Mouse (Mus musculus) T-helper 1 cell (primary cell): ENCODE measurements around the gene Olfr1337.
"Not testable (repeated sequence)": the region's sequence is repeated elsewhere in the genome, so short reads cannot be mapped to it uniquely, and the experiment has no call there.

Experiments used
- in situ Hi-C: fragments of 300-600 bp; cut with MboI, MseI; formaldehyde crosslinking; loops from one replicate; pipeline ENCODE4 v1.15.1; 2025; ENCODE audit warnings: high pct_unique_total_duplicates

Gene Olfr1337

DNA sequence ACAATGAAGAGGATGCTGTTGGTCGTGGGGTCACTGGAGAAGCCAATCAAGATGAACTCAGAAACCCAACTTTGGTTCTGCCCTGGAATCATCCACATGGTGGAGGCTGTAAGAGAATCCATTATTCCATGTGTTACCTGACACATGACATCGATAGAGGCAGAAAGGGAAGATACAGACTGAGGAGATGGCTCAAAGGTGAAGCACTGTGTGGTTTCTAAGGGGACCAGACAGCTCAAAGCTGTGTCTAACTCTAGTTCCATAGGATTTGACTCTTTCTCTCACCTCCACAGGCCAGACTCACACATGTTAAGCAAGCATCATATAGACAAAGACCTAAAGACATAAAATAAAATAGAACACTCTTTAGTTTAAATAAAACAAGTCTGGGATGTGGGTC is at the start of gene Olfr1337:
TSS of gene Olfr1337 (minus strand) at position 101 of the 400 bp plus-strand sequence.
- in situ Hi-C loops: no loop called here

DNA sequence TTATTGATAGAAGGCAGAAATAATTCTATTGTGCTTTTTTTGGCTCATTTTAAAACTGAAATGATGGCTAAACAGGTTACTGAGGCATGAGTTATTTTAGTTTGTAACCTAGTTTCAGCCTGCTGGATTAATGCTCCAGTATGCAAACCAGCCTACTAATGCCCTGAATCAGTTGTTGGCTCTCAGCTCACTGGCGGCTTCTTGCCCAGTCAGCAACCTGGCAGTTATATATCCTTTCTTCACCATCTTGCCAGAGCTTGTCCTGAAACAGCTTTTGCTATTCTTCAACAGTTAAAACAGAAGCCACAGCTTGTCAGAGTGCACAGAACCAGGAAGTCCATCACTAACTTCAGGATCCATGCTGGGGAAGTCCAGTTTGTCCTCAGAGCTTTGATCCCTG is 36.5 kb upstream of the Olfr1337 start:
- in situ Hi-C loops: no loop called here

DNA sequence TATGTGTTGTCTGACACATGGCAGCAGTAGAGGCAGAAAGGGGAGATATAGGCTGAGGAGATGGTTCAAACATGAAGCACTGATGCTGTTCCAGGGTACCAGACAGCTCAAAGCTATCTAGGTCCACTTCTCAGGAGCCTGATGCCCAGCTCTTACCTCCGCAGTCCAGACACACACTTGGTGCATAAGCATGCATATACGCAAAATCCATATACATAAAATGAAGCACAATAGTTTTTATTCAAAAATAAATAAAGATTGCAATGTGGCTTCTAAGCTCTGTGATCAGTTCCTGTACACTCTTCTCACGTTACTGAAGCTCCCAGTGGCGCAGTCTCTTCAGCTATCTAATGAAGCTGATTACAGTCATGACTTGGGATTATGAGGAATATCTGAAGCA is 27.5 kb upstream of the Olfr1337 start, which contains the start of gene Olfr1335:
TSS of gene Olfr1335 (minus strand) at position 101 of the 400 bp plus-strand sequence.
- in situ Hi-C loops: no loop called here

DNA sequence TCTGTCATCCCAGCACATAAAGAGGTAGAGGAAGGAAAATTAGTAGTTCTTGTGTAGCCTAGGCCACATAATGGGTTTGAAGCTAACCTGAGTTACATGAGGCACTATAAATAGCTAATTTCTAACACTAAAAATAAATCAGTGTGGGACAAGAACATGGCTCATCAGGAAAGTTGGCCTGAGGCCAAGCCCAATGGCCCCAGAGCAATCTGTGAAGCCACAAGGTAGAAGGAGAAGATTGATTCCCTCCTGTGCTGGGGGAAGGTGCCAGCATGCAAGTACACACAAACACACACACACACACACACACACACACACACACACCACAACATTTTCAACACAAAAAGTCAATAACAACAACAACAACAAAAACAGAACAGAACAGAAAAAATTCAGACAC is 10.4 kb upstream of the Olfr1337 start:
- in situ Hi-C loops: not testable (repeated sequence)

DNA sequence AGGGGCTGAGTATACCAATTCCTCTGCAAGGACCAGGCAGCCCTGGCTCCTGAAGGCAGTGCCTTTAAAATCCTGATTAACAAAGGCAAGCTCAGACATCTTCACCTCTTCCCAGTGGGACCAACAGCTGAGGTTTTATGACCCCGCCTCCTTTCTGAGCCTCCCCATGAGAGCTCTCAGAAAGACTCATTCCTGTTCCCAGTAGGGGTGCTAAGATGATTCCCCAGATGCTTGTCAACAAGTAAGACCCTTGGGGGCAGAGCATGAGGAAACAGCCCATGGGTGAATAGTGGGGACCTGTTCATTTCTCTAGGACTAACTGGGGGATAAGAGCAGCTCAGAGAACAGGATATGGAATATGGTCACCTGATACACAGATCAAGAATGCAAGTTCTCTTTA is 23.7 kb downstream of the Olfr1337 start, which contains the start of gene Olfr1338:
TSS of gene Olfr1338 (minus strand) at position 101 of the 400 bp plus-strand sequence.
- in situ Hi-C loops: no loop called here

DNA sequence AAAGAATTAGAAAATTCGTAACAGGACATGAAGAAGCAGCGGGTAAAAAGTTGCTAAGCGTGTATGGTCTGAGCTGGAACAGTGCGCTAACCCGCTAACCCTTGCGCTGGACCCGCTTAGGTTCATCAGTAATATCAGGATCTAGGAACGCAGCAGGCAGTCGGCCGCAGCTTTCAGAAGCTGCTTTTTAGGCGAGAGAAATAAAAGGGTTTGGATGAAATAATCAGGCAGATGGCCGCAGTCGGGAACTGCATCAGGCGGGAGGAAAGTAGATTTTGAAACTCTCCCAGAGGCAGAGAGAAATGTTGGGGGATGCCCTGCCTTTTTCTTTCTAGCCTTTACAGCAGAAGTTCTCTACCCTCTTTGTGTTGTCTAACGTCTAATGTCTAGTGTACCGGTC is 40.5 kb downstream of the Olfr1337 start:
- in situ Hi-C loops: no loop called here

DNA sequence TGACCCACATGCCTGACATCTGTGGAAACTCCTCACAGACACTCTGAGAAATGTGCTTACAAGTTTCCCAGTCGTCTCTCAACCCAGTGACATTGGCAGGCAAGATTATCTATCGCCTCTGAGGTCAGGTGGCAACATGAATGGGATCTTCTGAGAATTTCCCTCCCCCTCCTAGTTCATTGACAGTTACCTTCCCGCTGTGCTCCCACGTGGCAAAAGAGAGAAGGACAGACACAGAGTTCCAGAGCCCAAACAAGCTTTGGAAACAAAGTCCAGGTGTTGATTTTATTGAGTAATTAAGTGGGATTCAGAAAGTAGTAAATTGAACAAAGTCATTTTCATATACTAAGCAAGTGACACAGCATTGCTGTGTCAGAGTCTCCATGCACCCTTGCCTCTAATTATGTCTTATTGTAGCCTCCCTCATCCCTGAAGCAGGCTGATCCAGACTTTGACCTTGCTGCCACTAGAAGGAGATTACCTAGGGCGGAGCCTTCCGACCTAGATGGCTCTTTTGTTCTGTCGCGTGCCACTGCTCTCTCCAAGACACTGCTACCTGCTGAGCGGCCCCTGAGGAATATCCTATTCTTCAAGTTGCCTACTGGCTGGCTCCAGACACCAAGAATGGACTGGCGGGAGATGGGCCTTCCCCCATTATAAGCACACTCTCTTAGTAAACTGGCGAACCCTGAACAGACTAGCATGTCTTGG is 41.2 kb downstream of the Olfr1337 start:
- in situ Hi-C loops: no loop called here

DNA sequence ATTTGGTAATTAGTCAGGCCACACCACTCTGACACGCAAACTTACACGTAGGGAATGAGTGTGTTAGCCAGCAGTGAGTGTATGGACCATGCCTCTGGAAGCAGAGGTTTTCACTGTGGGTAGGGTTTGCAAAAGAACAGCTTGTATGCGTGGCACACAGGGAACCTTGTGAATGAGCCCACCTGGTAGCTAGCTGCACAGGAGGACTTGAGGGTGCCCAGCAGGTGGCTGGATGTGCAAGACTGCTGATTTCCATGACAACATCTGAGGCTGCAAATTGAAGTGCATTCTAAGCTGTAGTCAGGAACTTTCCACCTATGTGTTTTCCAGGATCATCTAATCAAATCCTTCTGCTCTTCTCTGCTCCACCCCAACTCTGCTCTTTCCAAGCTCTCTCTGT is 42.8 kb downstream of the Olfr1337 start:
- in situ Hi-C loops: no loop called here

DNA sequence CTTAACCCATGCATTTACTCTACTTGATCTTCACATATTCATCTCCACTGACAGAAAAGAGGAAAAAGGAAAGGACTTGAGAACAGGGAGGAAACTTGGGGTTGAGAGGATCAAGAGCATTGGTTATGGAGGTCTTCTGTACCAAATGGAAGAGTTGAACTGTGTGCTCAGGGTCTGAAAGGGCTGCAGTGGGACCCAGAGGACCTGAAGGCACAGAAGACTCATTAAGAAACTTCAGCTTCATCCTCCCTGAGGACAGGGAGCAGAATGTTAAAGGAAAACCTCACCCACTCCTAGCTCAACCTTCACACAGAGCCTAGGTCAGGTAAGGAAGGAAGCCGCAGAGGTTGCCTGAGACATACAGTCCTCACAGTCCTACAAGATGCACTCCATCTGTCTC is 50.5 kb downstream of the Olfr1337 start, which contains the start of gene Olfr1339:
TSS of gene Olfr1339 (plus strand) at position 301 of the 400 bp plus-strand sequence.
- in situ Hi-C loops: no loop called here
